Mouse (Mus musculus) right cerebral cortex, postnatal 36 days (tissue): ENCODE measurements around the gene Pip5k1b.

ENCODE experiments used
- DNase-seq, 2 experiments: peaks; one replicate each; pipeline ENCODE4 v3.0.0; 2022; ENCODE audit warnings: low spot score in 2 of 2, mixed read lengths in 1 of 2

Pip5k1b gene

DNA sequence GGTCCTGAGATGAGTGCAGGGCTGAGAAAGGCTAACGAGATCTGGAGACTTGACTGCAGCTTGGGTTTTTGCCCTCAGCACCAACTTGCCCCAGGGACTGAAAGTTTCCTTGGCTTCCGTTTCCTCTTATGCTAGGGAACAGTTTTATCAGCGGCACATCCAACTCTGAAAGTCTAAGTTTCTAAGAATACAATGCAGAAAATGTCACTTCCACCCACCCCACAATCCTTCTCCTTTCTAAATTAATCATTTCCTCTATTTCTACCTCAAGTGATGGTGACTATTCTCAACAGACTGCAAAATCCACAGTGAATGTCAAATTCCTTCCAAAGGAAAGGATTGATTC is 138.0 kb downstream of the Pip5k1b start:
- peak in 1 of 2 experiments; percentile 25 for DNase-seq

DNA sequence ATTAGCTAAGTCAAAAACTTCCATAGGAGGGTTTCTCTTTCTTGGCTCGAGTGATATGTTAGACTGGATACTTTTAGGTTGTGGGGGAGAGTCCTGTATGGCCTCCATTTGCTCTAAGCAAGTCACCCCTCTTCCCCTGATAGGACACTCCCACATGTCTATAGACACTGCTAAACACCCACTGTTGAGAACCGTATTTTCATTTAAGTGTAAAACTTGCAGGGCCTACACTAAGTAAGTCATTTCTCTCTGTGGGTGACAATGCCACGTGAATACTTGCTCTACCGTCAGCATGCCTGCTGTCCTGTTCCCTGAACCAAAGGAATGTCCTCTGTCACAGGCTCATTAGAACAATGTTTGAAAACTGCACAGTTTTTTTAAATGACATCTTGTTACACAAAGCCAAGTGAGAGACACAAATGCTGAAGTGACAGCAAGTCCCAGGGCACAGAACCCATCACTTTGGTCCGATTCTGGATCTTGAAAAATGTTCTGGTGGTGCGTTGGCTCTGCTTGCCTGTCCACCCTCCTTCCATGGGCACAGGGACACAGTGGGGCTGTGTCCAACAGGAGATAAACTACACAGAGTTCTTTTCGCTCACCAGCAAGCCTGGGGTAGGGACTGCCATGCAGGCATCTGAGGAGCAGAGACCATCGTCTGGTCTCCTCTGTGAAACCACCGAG is 138.6 kb downstream of the Pip5k1b start:
- no peak for DNase-seq

DNA sequence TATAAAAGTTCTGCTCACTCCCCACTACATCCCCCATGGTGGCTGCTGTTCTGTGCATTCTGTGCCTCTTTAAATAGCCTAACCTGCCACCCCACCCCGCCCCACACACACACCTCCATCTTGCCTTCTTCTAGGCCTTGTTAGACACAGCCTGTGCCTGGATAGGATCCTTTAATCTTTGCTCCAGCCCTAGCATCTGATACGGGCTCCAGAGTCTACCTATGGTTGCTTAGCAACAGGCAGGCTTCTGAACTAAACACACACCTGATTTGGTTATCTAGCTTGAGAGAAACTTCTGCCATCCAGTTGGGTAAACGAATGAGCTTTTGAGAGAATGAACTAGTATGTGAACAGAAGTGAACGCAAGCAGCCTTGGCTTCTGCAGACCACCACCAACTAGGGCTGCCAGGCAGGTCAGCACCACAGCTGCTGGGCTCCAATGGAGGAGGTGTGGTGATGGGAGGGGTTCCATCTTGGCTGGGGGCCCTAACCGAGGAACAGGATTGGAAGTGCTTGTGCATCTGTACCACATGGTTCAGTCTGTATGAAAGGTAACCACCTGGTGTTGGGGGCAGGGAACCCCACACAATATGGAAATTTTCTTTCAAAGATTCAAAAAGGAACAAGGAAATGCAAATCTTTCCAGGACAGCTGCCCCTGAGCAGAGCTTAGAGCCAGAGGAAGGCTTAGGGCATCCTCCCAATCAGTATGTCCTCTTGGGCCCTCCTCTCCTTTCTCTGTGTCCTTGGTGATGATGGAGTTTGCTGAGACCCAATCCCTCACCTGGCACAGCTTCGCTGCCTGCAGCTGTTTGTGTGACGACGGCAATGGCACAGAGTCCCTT is 139.7 kb downstream of the Pip5k1b start:
- DNase-seq: no peak

DNA sequence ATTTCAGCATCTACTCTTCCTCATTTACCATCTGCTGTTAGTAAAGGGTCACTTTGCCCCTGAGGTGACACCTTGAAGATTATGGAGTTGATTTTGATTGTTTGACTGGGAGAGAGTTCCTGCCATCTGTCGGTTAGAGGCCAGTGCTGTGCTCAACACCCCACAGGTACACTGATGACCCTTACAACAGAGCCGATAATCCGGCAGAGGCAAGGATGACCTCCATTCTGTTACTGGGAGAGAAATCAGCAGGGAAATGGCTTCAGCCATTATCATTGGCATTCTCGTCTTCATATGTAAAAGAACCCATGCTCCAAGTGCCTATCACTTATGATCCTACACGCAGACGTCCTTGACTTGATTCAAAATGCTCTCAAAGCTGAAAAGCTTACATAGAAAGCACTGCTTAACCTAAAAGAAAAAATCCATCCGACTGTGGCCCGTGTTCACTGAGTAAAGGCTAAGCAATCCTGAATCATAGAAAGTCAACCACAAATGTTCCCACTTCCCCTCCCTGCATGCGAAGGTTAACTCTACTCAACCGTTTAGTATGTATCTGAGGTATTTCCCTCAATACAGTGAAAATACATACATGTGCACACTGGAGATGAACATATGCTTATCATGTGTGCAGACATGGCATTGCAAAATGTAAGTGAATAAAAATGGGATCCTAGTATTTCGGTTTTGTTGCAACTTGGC is 146.7 kb downstream of the Pip5k1b start:
- no peak for DNase-seq

DNA sequence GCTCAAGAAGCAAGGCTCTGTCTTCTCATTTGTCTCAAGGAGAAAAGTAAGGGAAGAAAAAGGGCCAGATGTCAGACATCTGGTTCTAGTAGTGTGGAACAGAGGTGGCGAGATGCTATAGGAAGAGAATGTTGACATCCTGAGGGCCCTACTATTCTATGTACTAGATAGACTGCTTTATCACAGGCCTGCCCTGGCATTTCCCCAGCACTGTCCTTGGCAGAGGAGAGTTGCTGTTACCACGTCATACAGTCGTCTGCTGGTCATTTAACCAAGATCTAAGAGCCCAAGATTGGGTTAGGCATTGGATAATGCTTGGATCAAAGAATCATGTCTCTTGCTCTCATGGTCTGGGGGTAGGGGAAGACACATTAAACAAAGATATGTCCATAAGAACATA is 151.0 kb downstream of the Pip5k1b start:
- no peak for DNase-seq

DNA sequence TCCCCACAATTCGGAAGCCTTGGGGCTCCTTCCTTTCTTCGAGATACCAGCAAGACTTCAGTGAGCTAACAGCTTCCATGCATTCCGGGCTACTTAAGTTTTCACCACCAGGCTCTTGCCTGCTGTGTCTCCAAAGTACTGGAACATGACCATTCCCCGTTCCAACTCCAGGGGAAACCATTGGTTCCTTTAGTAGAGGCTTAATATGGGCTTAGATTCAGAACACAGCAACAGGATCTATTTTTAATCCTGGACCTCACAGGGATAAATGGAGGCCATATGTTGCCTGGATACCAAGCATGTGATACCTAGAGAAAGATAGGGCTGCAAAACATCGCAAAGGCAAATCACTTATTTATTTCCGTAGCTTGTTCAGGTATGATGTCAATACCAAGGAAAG is 152.4 kb downstream of the Pip5k1b start:
- DNase-seq: no peak

DNA sequence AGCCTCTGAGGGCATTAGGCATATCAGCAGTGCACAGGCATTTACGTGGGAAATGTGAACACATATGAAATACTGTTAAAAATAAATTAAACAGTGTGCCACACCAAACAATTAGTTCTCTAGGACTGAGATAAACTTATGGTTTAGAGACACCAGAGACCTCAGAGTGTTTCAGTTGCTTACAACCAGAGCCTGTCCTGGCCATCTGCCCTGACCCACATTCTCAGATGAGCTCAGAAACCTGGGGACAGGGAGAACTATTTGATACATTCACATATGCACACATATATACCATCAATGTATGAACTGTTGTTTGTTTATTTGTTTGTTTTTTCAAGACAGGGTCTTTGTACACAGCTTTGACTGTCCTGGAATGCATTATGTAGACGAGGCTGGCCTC is 161.8 kb downstream of the Pip5k1b start:
- DNase-seq: no peak

DNA sequence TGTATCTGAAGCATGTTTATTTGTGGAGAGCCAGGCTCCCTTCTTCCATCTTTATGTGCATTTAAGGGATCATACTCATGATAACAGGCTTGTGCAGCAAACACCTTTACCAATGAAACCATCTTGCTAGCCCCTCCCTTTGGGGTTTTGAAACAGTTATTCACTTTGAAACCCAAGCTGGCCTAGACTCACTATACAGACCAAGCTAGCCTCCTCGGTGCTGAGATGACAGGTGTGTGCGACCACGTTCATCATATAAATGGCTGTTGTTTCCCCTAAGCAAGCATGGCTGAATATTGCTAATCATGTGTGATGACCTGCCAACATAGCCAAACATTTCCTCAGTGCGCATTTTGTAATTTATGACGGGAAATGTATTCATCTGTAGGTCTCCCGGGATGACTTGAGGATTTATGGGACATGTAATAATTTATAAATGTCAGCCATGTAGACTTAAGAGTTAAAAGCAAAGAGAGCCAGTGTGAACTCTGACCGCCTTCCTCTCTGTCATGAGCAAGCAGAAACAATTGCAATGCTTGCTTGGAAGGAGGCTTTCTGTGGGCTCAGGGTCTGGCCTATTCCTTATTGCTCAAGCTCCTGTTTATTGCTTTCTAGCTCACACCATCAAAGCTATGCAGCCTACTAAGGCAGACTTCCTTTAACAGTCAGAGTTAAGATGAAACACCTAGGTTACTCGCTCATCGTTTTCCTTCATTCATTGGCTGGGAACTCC is 164.0 kb downstream of the Pip5k1b start:
- no peak for DNase-seq

DNA sequence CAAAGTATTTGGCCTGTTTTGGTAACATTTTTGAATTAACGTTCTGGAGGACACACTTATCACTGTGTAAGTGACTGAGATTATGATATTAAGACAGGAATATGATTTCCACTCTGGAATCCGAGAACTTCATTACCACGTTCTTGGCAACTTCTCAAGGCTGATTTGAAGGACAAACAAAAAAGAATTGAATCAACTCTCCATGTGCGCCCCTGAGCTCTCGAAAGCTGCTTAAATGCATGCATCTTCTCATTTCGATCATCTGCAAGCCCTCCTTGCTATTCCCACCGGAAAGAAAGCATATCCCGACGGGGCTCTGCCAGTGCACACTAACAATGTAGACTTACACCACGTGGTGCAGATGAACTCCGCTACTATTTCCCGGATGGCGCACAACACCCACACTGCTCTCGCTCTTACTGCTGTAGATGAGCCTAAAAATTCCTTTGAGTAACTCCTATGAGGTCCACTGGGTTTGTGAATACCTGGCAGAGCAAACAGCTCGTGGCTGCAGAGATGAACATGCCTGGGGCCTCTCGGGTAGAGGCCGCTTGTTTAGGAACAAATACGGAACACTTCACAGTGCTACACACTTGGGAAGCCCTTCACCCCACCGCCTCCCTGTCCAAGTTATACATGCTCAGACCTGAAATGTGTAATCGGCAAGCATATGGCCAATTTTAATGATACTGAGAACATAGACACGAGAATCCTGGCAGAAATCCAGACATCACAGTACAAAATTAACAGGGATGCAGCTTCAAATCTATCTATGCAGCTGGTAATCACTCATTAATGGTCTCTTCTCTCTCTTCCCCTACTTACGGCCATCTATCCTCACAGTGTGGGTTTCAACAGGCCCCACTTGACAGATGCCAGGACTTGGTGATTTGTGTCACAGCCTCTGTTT is 168.5 kb downstream of the Pip5k1b start:
- no peak for DNase-seq

DNA sequence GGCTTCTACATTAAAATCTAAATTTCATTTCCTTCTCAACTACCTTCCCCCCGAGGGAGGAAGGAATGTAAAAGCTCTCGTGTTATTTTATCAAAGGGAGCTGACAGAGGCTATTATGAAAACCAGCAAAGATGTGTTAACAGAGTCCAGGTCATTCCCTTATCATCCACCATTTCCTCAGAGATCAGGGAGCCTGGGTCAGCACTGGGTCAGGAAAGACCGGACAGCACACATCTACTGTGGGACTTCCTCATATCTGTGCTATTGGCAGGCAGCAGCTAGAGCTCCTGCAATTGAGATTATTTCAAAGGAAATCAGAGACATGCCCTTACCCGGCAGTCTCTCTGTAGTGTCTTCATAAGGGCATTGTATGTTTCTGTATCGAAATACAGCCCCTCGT is 177.2 kb downstream of the Pip5k1b start:
- no peak for DNase-seq

DNA sequence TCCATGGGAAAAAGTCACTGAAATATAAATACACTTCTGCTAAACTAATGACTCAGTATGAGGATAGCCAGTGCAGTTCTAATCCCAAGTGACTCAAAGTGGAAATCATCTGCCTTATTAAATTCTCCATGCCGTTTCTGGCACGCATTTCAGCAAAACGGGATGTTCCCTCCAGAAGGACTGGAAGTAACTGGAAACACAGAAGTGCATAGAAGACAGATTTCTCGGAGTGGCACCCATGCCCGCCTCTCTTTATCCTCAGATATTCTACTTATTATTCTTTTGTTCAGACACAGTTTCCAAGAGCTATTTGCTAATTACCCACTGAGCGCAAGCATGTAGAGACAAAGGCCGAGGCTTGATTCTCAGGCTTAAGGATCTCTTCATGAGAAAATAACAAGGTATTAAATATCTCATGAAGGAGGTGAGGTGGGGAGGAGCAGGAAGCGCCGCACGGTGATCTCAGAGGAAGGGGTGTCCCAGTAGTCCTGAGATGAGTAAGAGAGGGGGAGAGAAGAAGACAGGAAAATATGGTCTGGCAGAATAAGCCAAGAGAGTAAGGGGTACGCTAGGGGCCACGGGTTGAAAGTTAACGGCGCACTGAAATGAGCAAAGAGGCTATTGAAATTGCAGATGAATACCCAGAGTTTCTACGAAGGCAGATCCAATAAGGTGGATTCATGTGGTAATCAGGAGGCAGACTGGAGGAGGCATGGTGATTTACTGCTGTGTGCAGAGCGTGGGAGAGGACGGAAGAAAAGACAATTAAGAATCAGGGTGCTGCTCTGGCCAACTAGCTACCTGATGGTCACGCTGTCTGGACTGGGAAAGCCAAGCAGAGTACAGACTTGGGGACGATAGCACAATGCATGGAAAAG is 183.7 kb downstream of the Pip5k1b start:
- DNase-seq: no peak

DNA sequence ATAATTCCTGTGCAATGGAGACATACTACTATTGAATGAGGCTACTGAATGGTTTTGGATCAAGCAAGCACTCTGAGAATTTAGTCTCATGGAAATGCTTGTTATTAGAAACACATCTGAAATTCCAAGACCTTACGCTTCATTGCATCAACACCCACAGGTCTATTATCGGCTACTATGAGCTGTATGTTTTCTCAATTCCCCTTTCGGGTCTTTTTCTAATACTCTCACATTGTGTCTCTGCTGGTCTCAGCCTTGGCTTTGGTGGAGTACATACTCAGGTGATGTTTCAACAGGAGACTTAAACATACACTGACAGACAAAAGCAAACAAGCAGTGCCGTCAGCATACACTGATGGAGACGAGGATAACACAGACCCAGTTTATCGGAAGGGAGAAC is 187.3 kb downstream of the Pip5k1b start:
- no peak for DNase-seq

DNA sequence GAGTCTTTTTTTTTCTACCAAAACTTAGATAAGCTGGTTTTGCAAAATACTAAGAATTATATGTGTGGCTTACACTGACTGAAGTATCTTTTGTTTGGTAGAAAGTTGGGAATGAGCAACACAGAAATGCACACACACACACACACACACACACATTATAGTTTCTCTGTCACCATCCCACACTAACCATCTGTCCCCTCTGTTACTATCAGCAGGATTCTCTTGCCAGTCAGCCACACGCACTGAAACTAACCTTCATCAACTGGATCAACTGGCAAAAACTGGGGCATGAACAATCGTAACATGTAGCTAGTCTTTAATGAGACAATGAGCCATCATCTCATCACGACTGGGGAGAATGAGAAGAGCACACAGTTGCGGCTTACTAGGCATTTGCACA is 187.9 kb downstream of the Pip5k1b start:
- DNase-seq: peak in 1 of 2 experiments; percentile 18

DNA sequence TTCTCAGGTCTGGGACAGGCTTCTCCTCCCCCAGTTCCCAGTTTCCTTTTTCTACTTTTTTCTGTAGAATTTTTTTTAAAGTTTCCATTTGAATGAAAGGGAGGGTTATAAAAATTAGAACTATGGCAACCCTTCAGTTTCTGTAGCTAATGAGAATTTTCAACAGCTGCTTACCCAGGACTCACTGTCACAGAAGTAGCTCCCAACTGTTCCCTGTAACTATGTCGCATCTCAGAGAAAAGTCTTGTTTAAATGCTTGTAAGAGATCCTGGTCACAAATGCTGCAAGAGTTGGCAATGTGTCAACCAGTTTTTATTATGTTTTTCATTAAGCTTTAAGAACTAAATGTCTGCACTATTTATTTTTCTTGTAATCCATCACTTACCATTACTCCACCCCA is 188.9 kb downstream of the Pip5k1b start:
- DNase-seq: no peak

DNA sequence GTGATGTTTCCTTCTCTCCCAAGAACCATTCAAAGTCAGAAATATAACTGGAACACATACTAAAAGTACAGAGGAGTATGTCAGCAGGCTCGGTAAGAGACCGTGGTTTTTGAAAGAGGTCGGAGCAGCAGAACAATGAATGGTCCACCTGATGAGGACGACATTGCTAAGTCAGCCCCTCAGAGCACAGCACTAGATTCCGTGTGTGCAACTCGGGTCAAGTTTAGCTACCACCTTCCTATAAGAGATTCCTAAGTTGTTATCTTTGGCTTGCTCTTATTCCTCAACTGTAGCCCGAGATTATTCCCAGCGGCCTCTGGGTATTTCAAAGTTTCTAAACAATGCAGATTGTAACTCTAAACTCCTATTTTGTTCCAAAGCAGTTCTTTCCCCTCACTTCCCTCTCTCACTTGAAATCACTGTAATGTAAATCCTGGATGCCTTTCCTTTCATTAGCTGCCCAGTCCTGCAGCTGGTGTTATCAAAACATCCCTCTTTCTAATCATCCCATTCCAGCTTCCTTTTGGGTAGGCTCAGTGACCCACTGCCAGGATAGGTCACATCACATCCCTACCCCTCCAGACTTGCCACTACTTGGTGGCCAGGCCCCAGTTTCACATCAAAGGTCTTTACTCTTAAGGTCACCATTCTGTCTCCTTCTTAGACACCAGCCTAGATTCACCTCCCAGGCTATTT is 192.9 kb downstream of the Pip5k1b start:
- no peak for DNase-seq

DNA sequence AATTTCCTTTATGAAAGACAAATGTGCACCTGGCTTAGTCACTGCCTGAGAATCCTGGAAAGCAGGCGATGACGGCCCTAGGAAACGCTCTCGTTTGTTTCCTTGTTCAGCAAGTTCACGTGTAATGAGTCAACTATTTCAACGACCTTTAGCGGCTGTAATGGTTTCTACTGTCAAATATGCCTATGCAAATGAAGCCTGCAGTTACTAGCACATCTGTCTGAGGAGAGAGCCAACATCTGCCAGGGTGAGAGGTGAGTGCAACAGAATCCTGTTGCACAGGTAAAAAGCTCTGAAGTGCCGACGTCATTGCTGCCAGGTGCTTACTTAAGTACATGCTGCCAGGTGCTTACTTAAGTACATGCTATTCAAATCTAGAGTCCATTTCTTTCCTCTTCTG is 196.4 kb downstream of the Pip5k1b start:
- no peak for DNase-seq

DNA sequence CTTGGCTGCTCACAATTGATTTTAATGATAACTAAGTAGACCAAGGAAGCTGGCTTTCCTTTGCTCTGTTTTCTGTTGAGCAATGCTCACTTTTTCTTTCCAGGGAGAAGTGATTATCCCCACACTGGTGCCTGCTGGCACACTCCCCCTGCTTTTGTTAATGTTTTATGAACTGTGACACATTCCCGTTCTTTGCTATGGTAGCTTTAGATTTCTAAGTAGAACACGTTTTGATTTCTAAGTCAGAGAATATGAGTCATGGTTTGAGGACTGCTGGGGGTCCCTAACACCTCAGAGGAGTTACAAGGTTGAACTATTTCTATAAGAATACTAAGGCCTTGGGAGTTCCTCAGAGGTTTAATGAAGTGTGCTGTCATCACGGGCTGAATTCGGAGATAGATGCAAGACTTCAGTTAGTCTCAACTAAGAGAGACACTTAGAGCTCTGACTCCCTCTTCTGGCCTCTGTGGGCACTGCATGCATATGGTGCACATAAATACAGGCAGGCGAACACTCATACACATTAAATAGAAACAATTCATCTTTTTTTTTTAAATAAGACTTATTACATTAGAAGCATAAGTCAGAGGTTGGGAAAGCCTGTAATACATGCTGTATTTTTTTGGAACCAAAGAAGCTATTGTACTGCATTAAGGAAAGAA is 203.2 kb downstream of the Pip5k1b start:
- DNase-seq: no peak

DNA sequence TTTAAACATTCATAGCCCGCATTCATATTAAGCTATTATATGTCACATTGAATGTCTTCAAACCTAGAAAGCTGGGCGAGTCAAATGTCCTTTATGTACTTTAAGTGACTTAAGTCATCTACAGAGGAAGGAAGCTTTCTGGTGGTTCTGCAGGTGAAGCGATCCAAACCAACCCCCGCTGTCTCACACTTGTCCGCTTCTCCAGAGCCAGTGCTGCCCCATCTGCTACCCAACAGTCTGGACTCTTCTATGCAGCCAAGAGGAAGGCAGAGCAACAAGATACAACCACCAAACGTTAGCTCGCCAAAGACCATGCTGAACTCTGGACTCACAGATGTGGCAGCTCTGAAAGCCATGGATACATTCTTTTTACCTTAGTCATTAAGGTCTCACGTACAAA is 211.2 kb downstream of the Pip5k1b start:
- no peak for DNase-seq

DNA sequence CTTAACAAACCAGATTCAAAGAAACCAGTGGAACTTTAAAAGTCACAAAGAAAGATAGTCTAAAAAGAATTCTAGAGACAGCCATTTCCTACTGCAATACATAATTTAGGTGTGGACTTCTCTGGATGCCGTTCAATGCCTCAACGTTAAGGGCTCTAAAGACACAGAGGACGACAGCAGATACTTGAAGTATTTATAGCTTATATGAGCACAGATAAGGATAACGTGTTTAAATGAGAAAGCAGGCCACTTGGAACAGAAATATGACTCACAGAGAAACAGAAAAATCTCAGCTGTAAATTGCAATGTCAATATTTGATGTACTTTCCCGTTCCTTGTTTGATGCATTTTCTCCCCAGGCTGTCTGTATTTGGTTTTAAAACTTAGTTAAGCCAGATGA is 212.9 kb downstream of the Pip5k1b start:
- DNase-seq: no peak
